Mouse (Mus musculus) midbrain, embryonic 16.5 days (tissue): ENCODE data around the gene Hsh2d. TPM values are rescaled to one million over a fixed set of nuclear protein-coding genes. Genes with fewer than 3 reads are reported as not detected.

Experiments used
- ATAC-seq: fragments of 200-750 bp; cut with Nextera tagmentation; 2 replicates; pipeline ENCODE4 v1.8.0; 2017; ENCODE audit warnings: moderate TSS enrichment
- H3K27ac ChIP-seq: fragments of 300-500 bp; sonication (generic); 2 replicates; pipeline ENCODE4 v1.5.1; 2014; ENCODE audit warnings: mild to moderate bottlenecking, low read length, mixed read lengths
- H3K27me3 ChIP-seq: fragments of 300-500 bp; sonication (generic); 2 replicates; pipeline ENCODE4 v1.6.1; 2014; ENCODE audit warnings: low read depth, low read length, mixed read lengths; ENCODE audit not compliant: control insufficient read depth, insufficient read depth
- H3K36me3 ChIP-seq: fragments of 300-500 bp; sonication (generic); 2 replicates; pipeline ENCODE4 v1.6.1; 2014; ENCODE audit warnings: mild to moderate bottlenecking, low read length, moderate library complexity, mixed read lengths; ENCODE audit not compliant: control insufficient read depth, insufficient read depth
- H3K4me1 ChIP-seq: fragments of 300-500 bp; sonication (generic); 2 replicates; pipeline ENCODE4 v1.6.1; 2014; ENCODE audit warnings: mild to moderate bottlenecking, low read length, mixed read lengths; ENCODE audit not compliant: control insufficient read depth, insufficient read depth
- H3K4me2 ChIP-seq: fragments of 300-500 bp; sonication (generic); 2 replicates; pipeline ENCODE4 v1.6.1; 2014; ENCODE audit warnings: mild to moderate bottlenecking, low read length, mixed read lengths
- H3K4me3 ChIP-seq: fragments of 300-500 bp; sonication (generic); 2 replicates; pipeline ENCODE4 v1.5.1; 2014; ENCODE audit warnings: low read depth, mild to moderate bottlenecking, low read length, moderate library complexity, mixed read lengths
- H3K9ac ChIP-seq: fragments of 300-500 bp; sonication (generic); 2 replicates; pipeline ENCODE4 v1.6.1; 2014; ENCODE audit warnings: low read depth, low read length, mixed read lengths
- H3K9me3 ChIP-seq: fragments of 300-500 bp; sonication (generic); replicated peaks from 2 replicates; pipeline ENCODE4 v1.6.1; 2014; ENCODE audit warnings: mild to moderate bottlenecking, low read length, mixed read lengths; ENCODE audit not compliant: control insufficient read depth, poor library complexity, severe bottlenecking
- WGBS: fragments of 180-500 bp; shearing (Covaris S2); extraction: QIAGEN DNeasy Blood & Tissue Kit; methylation state at CpG from one replicate; pipeline ENCODE4 v1.1.7; 2014; 5-methylcytosine and 5-hydroxymethylcytosine counted together
- polyA plus RNA-seq: library from polyadenylated mRNA; unstranded; fragments of >200 nt; fragmentation: Nextera tagmentation; extraction: Ambion mirVana; gene quantifications from 2 replicates; pipeline ENCODE4 v1.2.1, GENCODE M21; 2015

Gene Hsh2d
- not detected in 2 replicates for polyA plus RNA-seq

GRCm38 (mm10) chr8:72189417-72190214 lies at the start of gene Hsh2d:
Hsh2d (plus strand) TSS chr8:72189638.
- Histone ChIP-seq H3K4me2 (no peak within 1 kb of the TSS), H3K4me3 (no peak within 1 kb of the TSS), H3K9ac (no peak within 1 kb of the TSS), H3K36me3 (no peaks in the 10 kb centered on the region), H3K9me3 (no peaks in the 10 kb centered on the region), H3K27me3 (no peaks in the 10 kb centered on the region), H3K4me1 (no peaks in the 10 kb centered on the region), H3K27ac (no peak within 1 kb of the TSS)
- 72% methylated on average over 12 of the region's 12 CpGs for WGBS
- ATAC-seq: no peak

- H3K27ac ChIP-seq: no peak overlapping the region
- WGBS: 96% methylated on average over 13 of the region's 13 CpGs
- H3K9me3 ChIP-seq: no peaks in the 10 kb centered on the region
- H3K27me3 ChIP-seq: no peaks in the 10 kb centered on the region
- peaks cover 21% of the 10 kb centered on the region for H3K36me3 ChIP-seq
- H3K4me1 ChIP-seq: no peaks in the 10 kb centered on the region
- no peak for ATAC-seq
- no peak overlapping the region for H3K9ac ChIP-seq
- no peak overlapping the region for H3K4me2 ChIP-seq
- H3K4me3 ChIP-seq: no peak overlapping the region
Measured at GRCm38 (mm10) chr8:72143256-72143824, 46.1 kb upstream of the Hsh2d start.

GRCm38 (mm10) chr8:72144345-72144975 lies 45.0 kb upstream of the Hsh2d start:
- H3K4me1 ChIP-seq: no peaks in the 10 kb centered on the region
- no peaks in the 10 kb centered on the region for H3K27me3 ChIP-seq
- no peak overlapping the region for H3K27ac ChIP-seq
- H3K9me3 ChIP-seq: no peaks in the 10 kb centered on the region
- H3K4me3 ChIP-seq: no peak overlapping the region
- ATAC-seq: no peak
- H3K4me2 ChIP-seq: no peak overlapping the region
- H3K36me3 ChIP-seq: peaks cover 23% of the 10 kb centered on the region
- no peak overlapping the region for H3K9ac ChIP-seq
- 95% methylated on average over 5 of the region's 5 CpGs for WGBS

- H3K4me3 ChIP-seq: no peak overlapping the region
- no peaks in the 10 kb centered on the region for H3K27me3 ChIP-seq
- H3K9me3 ChIP-seq: no peaks in the 10 kb centered on the region
- H3K4me1 ChIP-seq: no peaks in the 10 kb centered on the region
- ATAC-seq: no peak
- no peak overlapping the region for H3K4me2 ChIP-seq
- H3K27ac ChIP-seq: no peak overlapping the region
- 97% methylated on average over 3 of the region's 3 CpGs for WGBS
- no peak overlapping the region for H3K9ac ChIP-seq
- peaks cover 24% of the 10 kb centered on the region for H3K36me3 ChIP-seq
Measured at GRCm38 (mm10) chr8:72145511-72145910, 43.9 kb upstream of the Hsh2d start.

- H3K4me3 ChIP-seq: no peak overlapping the region
- no peaks in the 10 kb centered on the region for H3K4me1 ChIP-seq
- H3K9ac ChIP-seq: no peak overlapping the region
- no peak overlapping the region for H3K27ac ChIP-seq
- H3K36me3 ChIP-seq: peaks cover 24% of the 10 kb centered on the region
- no peak overlapping the region for H3K4me2 ChIP-seq
- ATAC-seq: no peak
- no peaks in the 10 kb centered on the region for H3K9me3 ChIP-seq
- 94% methylated on average over 1 of the region's 1 CpGs for WGBS
- H3K27me3 ChIP-seq: no peaks in the 10 kb centered on the region
Measured at GRCm38 (mm10) chr8:72146056-72146455, 43.4 kb upstream of the Hsh2d start.

GRCm38 (mm10) chr8:72146556-72146955 lies 42.9 kb upstream of the Hsh2d start:
- 96% methylated on average over 3 of the region's 3 CpGs for WGBS
- Histone ChIP-seq H3K9ac (no peak overlapping the region), H3K9me3 (no peaks in the 10 kb centered on the region), H3K4me2 (no peak overlapping the region), H3K27ac (no peak overlapping the region), H3K4me3 (no peak overlapping the region), H3K27me3 (no peaks in the 10 kb centered on the region), H3K4me1 (no peaks in the 10 kb centered on the region), H3K36me3 (peaks cover 21% of the 10 kb centered on the region)
- ATAC-seq: no peak

GRCm38 (mm10) chr8:72147266-72147665 lies 42.2 kb upstream of the Hsh2d start:
- Histone ChIP-seq H3K9ac (no peak overlapping the region), H3K4me2 (no peak overlapping the region), H3K27me3 (no peaks in the 10 kb centered on the region), H3K9me3 (no peaks in the 10 kb centered on the region), H3K4me3 (no peak overlapping the region), H3K4me1 (no peaks in the 10 kb centered on the region), H3K36me3 (peaks cover 20% of the 10 kb centered on the region), H3K27ac (no peak overlapping the region)
- no peak for ATAC-seq
- 89% methylated on average over 2 of the region's 2 CpGs for WGBS

GRCm38 (mm10) chr8:72149056-72149455 lies 40.4 kb upstream of the Hsh2d start:
- Histone ChIP-seq H3K9ac (no peak overlapping the region), H3K4me1 (no peaks in the 10 kb centered on the region), H3K4me2 (no peak overlapping the region), H3K4me3 (no peak overlapping the region), H3K27ac (no peak overlapping the region), H3K9me3 (no peaks in the 10 kb centered on the region), H3K27me3 (no peaks in the 10 kb centered on the region), H3K36me3 (peaks cover 24% of the 10 kb centered on the region)
- no peak for ATAC-seq
- 81% methylated on average over 1 of the region's 1 CpGs for WGBS
